Mouse (Mus musculus) layer of hippocampus, postnatal 36 days (tissue): ENCODE results near the gene Arhgef26. TPM values are rescaled to one million over a fixed set of nuclear protein-coding genes. Genes with fewer than 3 reads are reported as not detected.

ENCODE experiments used
- DNase-seq, 2 experiments: peaks; one replicate each; pipeline ENCODE4 v3.0.0; 2022
- total RNA-seq, 2 experiments: library from RNA; stranded (reverse); gene quantifications; 2 replicates each; pipeline ENCODE4 v1.2.3; 2021

Arhgef26 gene
- total RNA-seq, 2 experiments from 2014 or later: 52.9 to 58.6 TPM

- no peak for DNase-seq
These were observed 44.7 kb downstream of the Arhgef26 start for GRCm38 (mm10) chr3:62382853-62383252.

- DNase-seq: no peak
These were observed 54.5 kb downstream of the Arhgef26 start for GRCm38 (mm10) chr3:62392636-62393035.

GRCm38 (mm10) chr3:62394284-62394683, 56.1 kb downstream of the Arhgef26 start:
- DNase-seq: no peak

GRCm38 (mm10) chr3:62395368-62395767, 57.2 kb downstream of the Arhgef26 start:
- no peak for DNase-seq

- no peak for DNase-seq
These were observed 58.0 kb downstream of the Arhgef26 start for GRCm38 (mm10) chr3:62396109-62396508.

- no peak for DNase-seq
These were observed 60.0 kb downstream of the Arhgef26 start for GRCm38 (mm10) chr3:62398094-62398493.

GRCm38 (mm10) chr3:62399826-62400746, 61.9 kb downstream of the Arhgef26 start:
- no peak for DNase-seq

GRCm38 (mm10) chr3:62402466-62402865, 64.3 kb downstream of the Arhgef26 start:
- no peak for DNase-seq

GRCm38 (mm10) chr3:62404477-62405246, 66.5 kb downstream of the Arhgef26 start:
- no peak for DNase-seq

- DNase-seq: no peak
These were observed 71.5 kb downstream of the Arhgef26 start for GRCm38 (mm10) chr3:62409555-62410182.

- no peak for DNase-seq
These were observed 72.3 kb downstream of the Arhgef26 start for GRCm38 (mm10) chr3:62410491-62410890.

- DNase-seq: peak; percentile 48 to 75
These were observed 74.6 kb downstream of the Arhgef26 start for GRCm38 (mm10) chr3:62412704-62413103.

- no peak for DNase-seq
These were observed 76.8 kb downstream of the Arhgef26 start for GRCm38 (mm10) chr3:62414926-62415325.

GRCm38 (mm10) chr3:62417458-62417857, 79.3 kb downstream of the Arhgef26 start:
- no peak for DNase-seq

- DNase-seq: no peak
These were observed 80.4 kb downstream of the Arhgef26 start for GRCm38 (mm10) chr3:62418387-62419138.

- no peak for DNase-seq
These were observed 95.5 kb downstream of the Arhgef26 start for GRCm38 (mm10) chr3:62433675-62434074.

GRCm38 (mm10) chr3:62435923-62436322, 97.8 kb downstream of the Arhgef26 start:
- DNase-seq: no peak

GRCm38 (mm10) chr3:62440431-62440969, 102.4 kb downstream of the Arhgef26 start:
- DNase-seq: no peak

- no peak for DNase-seq
These were observed 105.5 kb downstream of the Arhgef26 start for GRCm38 (mm10) chr3:62443582-62444194.

GRCm38 (mm10) chr3:62446271-62446670, 108.1 kb downstream of the Arhgef26 start:
- no peak for DNase-seq

GRCm38 (mm10) chr3:62447151-62447550, 109.0 kb downstream of the Arhgef26 start:
- DNase-seq: no peak
